Mouse (Mus musculus): ENCODE measurements around the gene Fbxl14. TPM values are rescaled to one million over a fixed set of nuclear protein-coding genes. Genes with fewer than 3 reads are reported as not detected.
A peak's percentile ranks its signal among the peaks of the same experiment; 100 is the strongest.

The Fbxl14 gene
- polyA plus RNA-seq, 1 experiment from 2014 or later, result 2.9 TPM

DNA sequence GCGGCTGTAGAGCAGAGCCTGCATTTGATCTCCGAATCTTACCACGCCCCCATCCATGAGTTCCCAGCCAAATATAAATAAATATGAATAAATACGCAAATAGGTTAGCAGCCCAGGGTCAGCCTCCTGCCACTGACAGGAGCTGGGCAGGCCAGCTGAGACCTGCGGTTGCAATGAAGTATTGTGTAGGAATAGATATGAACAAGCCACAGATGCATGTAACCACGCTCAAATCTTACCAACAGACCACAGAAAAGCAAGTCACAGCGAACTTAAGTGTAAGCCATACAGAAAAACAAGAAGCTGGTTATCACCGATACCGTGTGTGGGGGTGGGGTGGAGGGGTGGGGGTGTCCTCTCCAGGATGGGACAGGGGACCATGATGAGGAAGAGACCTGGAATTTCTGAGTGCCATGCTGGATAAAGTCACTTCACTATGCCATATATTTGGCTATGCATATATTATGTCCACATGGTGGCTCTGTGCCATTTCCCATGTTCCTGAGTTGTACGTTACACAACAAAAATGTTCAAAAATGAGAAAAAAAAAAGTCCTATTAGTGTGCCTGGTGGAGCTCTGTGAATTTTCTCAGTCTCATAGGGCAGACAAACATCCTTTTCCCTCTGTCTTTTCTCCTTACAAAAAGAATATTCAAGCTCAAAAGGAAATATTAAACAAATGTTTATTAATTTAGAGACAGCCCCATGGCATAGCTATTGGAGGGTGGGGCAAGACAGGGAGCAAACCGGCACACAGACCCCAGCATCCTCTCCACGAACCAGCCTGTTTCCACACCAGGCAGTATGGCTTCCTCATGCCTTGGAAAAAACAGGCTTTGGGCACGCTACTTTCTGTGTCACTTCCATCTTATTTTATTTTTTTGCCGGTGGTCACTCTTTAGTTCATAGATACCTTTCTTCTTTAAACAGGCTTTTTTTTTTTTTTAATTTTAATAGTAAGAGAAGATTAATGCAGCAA is 28.2 kb upstream of the Fbxl14 start:
- Histone ChIP-seq H3K27me3 (ENCODE audit: low read depth, poor library complexity, severe bottlenecking) (peaks cover 20% of the 10 kb centered on the region), H3K36me3 (no peaks in the 10 kb centered on the region), H3K27ac (replicated peaks) (peak overlapping the region; percentile 84), H3K4me3 (peak overlapping the region; percentile 52), H3K4me1 (peaks cover 60% of the 10 kb centered on the region), H3K9me3 (replicated peaks) (no peaks in the 10 kb centered on the region)
- WGBS, result 52% methylated on average over 14 of the region's 14 CpGs
- DNase-seq (ENCODE audit: low spot score), result no peak

DNA sequence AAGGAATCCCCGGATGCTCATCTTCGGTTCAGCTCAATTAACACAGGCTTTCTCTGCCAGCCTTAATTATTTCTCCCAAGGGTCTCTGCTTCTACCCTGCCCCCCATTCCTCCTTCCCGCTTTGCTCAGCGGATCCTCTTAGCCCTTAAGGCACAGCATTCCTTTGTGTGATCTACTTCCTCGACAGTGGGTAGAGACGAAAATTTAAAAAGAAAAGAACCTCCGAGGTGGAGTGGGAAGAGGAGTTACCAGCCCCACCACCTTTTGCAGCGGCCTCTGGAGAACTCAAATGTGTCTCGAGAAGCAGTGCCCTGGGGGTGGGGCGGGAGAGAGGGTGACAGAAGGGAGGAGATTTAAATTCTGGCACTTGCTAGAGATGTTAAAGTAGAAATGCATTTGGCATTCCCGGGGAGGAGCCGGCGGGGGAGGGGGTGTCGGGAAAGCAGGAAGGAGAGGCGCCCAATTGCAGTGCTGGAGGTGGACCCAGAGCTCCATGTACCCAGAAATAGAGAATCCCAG is 27.4 kb upstream of the Fbxl14 start:
- Histone ChIP-seq H3K4me1 (peaks cover 60% of the 10 kb centered on the region), H3K9me3 (replicated peaks) (no peaks in the 10 kb centered on the region), H3K36me3 (no peaks in the 10 kb centered on the region), H3K27ac (replicated peaks) (peak overlapping the region; percentile 84), H3K4me3 (peak overlapping the region; percentile 52), H3K27me3 (ENCODE audit: low read depth, poor library complexity, severe bottlenecking) (peaks cover 20% of the 10 kb centered on the region)
- under 1% methylated on average over 15 of the region's 15 CpGs for WGBS
- peak; percentile 66 for DNase-seq (ENCODE audit: low spot score)

DNA sequence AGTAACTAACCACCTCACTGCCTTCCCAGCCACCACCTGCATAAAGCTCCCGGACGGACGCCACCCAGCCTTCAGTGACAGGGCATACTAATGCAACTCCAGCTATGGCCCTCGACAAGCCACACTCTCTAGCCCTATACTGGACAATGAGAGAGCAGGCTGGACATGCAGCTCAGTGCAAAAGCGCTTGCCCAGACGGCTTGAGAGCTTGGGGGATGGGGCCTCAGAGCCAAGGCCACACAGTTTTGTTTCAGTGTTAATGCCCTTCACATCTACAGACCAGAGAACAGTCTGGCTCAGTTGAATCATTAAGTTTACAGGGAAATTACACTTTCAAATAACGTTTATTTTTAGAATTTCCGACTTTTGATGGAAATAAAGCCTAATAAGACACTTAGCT is 21.3 kb upstream of the Fbxl14 start:
- Histone ChIP-seq H3K36me3 (no peaks in the 10 kb centered on the region), H3K4me1 (peaks cover 19% of the 10 kb centered on the region), H3K4me3 (no peak overlapping the region), H3K9me3 (replicated peaks) (no peaks in the 10 kb centered on the region), H3K27ac (replicated peaks) (no peak overlapping the region), H3K27me3 (ENCODE audit: low read depth, poor library complexity, severe bottlenecking) (no peaks in the 10 kb centered on the region)
- no peak for DNase-seq (ENCODE audit: low spot score)
- WGBS, result 75% methylated on average over 8 of the region's 8 CpGs

DNA sequence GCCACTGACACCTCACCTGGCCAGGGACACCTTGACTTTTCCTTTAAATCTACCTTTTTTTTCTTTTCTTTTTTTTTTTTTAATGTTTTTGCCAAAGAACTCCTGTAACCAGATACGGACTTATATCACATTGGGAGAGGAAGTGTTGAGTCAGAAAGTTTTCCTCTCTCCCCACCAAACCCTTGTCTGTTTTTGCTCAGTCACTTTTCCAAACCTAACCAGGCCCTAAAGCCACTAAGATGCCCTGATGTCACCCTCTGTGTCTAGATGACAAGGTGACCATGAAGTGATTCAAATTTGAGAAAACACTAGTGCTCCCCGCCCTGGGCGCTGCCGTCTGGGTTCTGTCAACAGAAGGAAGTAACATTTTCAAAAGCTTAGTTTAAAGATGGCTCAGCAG is 20.4 kb upstream of the Fbxl14 start:
- Histone ChIP-seq H3K9me3 (replicated peaks) (no peaks in the 10 kb centered on the region), H3K27ac (replicated peaks) (no peak overlapping the region), H3K4me3 (no peak overlapping the region), H3K36me3 (no peaks in the 10 kb centered on the region), H3K27me3 (ENCODE audit: low read depth, poor library complexity, severe bottlenecking) (no peaks in the 10 kb centered on the region), H3K4me1 (peaks cover 19% of the 10 kb centered on the region)
- WGBS, result 87% methylated on average over 4 of the region's 4 CpGs
- no peak for DNase-seq (ENCODE audit: low spot score)

DNA sequence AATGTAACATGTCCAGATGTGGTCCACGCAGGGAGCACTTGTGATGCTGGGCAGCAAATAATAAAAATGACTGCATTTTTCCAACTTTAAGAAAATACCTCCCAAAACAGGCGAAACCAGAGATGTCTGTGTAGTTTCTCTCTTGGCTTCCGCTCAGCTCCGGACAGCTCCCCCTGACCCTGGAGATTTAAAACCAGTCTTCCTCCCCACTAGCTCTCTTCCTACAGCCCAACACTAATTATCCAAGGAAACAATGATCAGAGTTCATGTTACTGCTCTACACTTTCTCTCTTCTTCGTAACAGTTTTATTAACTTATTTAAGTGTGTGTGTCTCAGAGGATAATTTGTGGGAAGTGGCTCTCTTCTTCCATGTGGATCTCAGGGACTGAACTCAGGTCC is 19.1 kb upstream of the Fbxl14 start:
- Histone ChIP-seq H3K36me3 (no peaks in the 10 kb centered on the region), H3K4me1 (peaks cover 14% of the 10 kb centered on the region), H3K9me3 (replicated peaks) (no peaks in the 10 kb centered on the region), H3K27me3 (ENCODE audit: low read depth, poor library complexity, severe bottlenecking) (no peaks in the 10 kb centered on the region), H3K4me3 (no peak overlapping the region), H3K27ac (replicated peaks) (0 out of 2 replicates have a peak overlapping the region, but pooled peaks have one; percentile 0)
- no peak for DNase-seq (ENCODE audit: low spot score)
- 90% methylated on average over 5 of the region's 5 CpGs for WGBS

DNA sequence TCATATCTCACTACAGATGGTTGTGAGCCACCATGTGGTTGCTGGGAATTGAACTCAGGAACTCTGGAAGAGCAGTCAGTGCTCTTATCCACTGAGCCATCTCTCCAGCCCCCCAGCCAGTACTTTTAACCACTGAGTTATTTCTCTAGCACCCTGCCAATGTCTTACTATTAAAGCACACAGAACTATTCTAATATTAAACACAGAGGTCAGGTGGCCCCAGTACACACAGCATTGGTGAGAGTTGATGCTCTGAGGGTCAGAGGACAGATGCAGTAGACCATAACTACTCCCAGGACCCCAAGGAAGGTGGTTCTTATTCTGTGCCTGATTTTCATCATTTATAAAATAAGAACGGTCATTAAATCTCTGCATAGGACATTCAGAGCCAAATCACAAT is 13.3 kb upstream of the Fbxl14 start:
- Histone ChIP-seq H3K9me3 (replicated peaks) (no peaks in the 10 kb centered on the region), H3K4me1 (peaks cover 6% of the 10 kb centered on the region; the same call in 1 of the 2 replicates), H3K27me3 (ENCODE audit: low read depth, poor library complexity, severe bottlenecking) (no peaks in the 10 kb centered on the region), H3K27ac (replicated peaks) (no peak overlapping the region), H3K4me3 (no peak overlapping the region), H3K36me3 (no peaks in the 10 kb centered on the region)
- no peak for DNase-seq (ENCODE audit: low spot score)
- whole genome bisulfite sequencing, result 95% methylated on average over 1 of the region's 1 CpGs

DNA sequence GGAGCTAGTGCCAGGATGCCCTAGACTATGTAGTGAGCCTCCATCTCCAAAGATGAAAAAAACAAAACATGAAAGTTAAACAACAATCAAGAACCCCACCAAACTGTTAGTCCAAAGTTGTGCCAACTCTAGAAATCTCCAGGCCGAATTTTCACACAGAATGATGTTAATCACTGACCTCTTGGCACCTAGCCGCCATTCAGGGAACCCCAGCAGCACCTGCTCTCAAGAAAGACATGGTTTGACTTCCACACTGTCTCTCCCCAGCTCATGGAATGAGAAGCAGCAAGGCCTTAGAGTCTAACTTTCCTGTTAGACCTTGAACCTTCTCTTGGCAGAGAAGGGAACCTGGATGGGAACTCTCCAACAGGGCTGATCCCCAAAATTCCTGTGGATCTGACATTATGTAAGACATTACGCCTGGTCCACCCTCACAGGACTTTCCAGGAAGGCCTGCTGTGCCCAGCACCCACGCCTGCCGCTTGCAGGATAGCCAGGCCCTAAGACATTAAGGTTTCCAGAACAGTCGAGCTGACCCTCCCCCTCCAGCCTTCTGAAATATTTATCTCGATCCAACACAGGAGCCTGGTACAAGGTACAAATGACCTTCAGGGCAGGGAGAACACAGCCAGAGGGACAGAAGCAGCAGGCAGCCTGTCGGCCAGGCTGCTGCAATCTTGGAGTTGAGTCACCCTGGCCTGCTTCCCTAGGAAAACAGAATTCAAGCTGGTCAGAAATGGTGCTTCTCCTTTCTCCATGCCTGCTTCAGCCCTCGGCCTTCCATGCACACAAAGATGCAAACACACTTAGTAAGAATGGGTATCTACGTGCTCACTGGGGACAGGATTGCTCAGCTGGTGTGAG is 12.3 kb upstream of the Fbxl14 start:
- WGBS, result 83% methylated on average over 10 of the region's 10 CpGs
- H3K27ac ChIP-seq (replicated peaks), result no peak overlapping the region
- H3K36me3 ChIP-seq, result no peaks in the 10 kb centered on the region

DNA sequence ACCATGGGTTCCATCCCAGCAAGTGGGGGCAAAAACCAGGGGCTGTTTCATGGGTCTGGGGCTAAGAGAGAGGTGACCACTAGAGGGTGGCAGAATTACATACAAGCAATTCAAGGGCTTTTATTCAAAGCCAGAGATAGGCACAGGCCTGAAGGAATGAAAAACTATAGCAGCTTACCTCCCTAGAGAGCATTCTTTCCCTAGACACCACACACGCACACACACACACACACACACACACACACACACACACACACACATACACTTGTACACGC is 11.7 kb upstream of the Fbxl14 start:
- H3K27me3 ChIP-seq (ENCODE audit: low read depth, poor library complexity, severe bottlenecking), result no peaks in the 10 kb centered on the region
- DNase-seq (ENCODE audit: low spot score), result no peak
- H3K27ac ChIP-seq (replicated peaks), result no peak overlapping the region
- no peaks in the 10 kb centered on the region for H3K9me3 ChIP-seq (replicated peaks)
- peaks cover 6% of the 10 kb centered on the region; the same call in 1 of the 2 replicates for H3K4me1 ChIP-seq
- no peaks in the 10 kb centered on the region for H3K36me3 ChIP-seq
- 75% methylated on average over 2 of the region's 2 CpGs for WGBS
- H3K4me3 ChIP-seq, result no peak overlapping the region

More for the DNA sequence above, 12.3 kb upstream of the Fbxl14 start:
- Histone ChIP-seq H3K4me3 (no peak overlapping the region), H3K9me3 (replicated peaks) (no peaks in the 10 kb centered on the region), H3K4me1 (peaks cover 6% of the 10 kb centered on the region; the same call in 1 of the 2 replicates), H3K27me3 (ENCODE audit: low read depth, poor library complexity, severe bottlenecking) (no peaks in the 10 kb centered on the region)
- no peak for DNase-seq (ENCODE audit: low spot score)

DNA sequence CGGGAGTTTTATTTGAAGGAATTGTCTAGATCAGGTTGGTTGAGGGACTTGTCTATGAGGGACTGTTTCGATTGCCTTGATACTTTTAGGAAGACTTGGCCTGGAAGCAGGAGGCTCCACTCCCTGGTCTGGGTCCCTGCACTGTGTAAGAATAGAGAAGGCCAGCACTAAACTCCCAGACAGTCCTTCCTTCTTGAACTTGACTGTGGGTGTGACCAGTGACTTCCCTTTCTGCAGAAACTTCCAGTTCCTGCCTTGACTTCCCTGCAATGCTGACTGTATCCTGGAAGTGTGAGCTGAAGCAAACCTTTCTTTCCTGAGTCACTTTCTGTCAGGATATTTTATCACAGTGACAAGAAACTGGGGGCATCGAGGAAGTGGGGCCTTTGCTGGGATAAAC is 8.7 kb upstream of the Fbxl14 start:
- no peak overlapping the region for H3K4me3 ChIP-seq
- no peaks in the 10 kb centered on the region for H3K27me3 ChIP-seq (ENCODE audit: low read depth, poor library complexity, severe bottlenecking)
- peaks cover 6% of the 10 kb centered on the region; the same call in 1 of the 2 replicates for H3K4me1 ChIP-seq
- no peak for DNase-seq (ENCODE audit: low spot score)
- no peak overlapping the region for H3K27ac ChIP-seq (replicated peaks)
- no peaks in the 10 kb centered on the region for H3K36me3 ChIP-seq
- 92% methylated on average over 3 of the region's 3 CpGs for WGBS
- H3K9me3 ChIP-seq (replicated peaks), result no peaks in the 10 kb centered on the region

DNA sequence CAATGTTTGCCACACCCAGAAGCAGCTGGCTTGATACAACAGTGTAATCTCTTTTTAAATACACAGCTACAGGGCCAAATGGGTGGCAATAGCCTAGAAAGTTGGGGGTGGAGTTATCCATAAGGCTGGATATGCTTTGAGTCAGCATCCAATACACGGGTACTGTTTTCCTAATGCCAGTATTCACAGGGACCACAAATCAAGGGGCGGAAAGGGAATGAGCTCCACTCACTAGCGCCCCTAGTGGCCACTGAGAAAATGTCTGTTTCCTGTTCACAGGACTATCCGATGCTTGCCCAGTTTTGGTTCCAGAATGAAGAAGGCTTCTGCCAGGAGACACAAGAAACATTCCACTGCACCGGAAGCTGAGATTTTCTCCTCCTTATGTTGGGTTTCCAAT is 7.3 kb upstream of the Fbxl14 start:
- no peak overlapping the region for H3K4me3 ChIP-seq
- no peak overlapping the region for H3K27ac ChIP-seq (replicated peaks)
- no peaks in the 10 kb centered on the region for H3K27me3 ChIP-seq (ENCODE audit: low read depth, poor library complexity, severe bottlenecking)
- H3K9me3 ChIP-seq (replicated peaks), result no peaks in the 10 kb centered on the region
- H3K36me3 ChIP-seq, result no peaks in the 10 kb centered on the region
- H3K4me1 ChIP-seq, result peaks cover 6% of the 10 kb centered on the region; the same call in 1 of the 2 replicates
- 41% methylated on average over 5 of the region's 5 CpGs for WGBS
- DNase-seq (ENCODE audit: low spot score), result peak; percentile 58

DNA sequence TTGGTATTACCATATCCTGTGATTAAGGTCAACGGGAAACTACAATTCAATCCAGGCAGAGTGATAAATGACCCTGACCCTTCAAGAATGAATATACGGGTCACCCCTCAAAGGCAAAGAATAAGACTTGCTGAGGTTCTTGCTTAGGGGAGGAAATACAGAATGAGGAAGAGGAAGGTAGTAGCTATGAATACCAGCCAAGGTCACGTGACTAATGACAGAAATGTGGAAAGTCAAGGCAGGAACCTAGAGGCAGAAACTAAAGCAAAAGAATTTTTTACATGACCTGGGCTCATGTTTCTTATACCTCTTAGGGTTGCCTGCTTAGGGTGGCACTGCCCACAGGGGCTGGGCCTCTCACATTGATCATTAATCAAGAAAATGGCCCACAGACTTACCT is 6.8 kb upstream of the Fbxl14 start:
- no peak for DNase-seq (ENCODE audit: low spot score)
- Histone ChIP-seq H3K36me3 (no peaks in the 10 kb centered on the region), H3K27me3 (ENCODE audit: low read depth, poor library complexity, severe bottlenecking) (no peaks in the 10 kb centered on the region), H3K27ac (replicated peaks) (no peak overlapping the region), H3K9me3 (replicated peaks) (no peaks in the 10 kb centered on the region), H3K4me3 (no peak overlapping the region), H3K4me1 (peaks cover 7% of the 10 kb centered on the region)
- 92% methylated on average over 3 of the region's 3 CpGs for WGBS

DNA sequence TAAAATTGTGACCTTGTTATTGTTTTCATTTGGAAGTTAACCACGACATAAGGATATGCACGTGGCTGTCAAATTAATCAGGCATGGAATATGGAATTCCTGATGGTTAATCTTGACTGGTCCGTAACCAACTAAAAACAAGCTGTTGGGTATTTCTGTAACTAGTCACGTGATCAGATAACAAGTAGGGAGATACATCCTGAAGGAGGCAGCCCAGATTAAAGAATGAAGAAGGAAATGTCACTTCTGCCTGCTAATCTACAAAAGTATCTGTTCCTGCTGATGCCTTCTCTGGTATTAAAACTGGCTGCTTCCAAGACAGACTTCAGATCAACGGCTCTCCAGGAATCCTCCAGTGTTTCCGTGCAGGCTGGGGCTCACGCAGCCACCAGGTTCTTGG is 6.0 kb upstream of the Fbxl14 start:
- no peak overlapping the region for H3K27ac ChIP-seq (replicated peaks)
- H3K4me1 ChIP-seq, result peaks cover 11% of the 10 kb centered on the region
- DNase-seq (ENCODE audit: low spot score), result no peak
- no peaks in the 10 kb centered on the region for H3K27me3 ChIP-seq (ENCODE audit: low read depth, poor library complexity, severe bottlenecking)
- no peaks in the 10 kb centered on the region for H3K9me3 ChIP-seq (replicated peaks)
- no peak overlapping the region for H3K4me3 ChIP-seq
- WGBS, result 85% methylated on average over 7 of the region's 7 CpGs
- H3K36me3 ChIP-seq, result no peaks in the 10 kb centered on the region

All from midbrain, embryonic 10.5 days (tissue).